Comparison of ENCODE assay signal across 12 mouse cellular contexts in genomic region chr4:152246011-152246410, GRCm38 (mm10). TPM values are rescaled to one million over a fixed set of nuclear protein-coding genes. Genes with fewer than 3 reads are reported as not detected.
A peak's percentile ranks its signal among the peaks of the same experiment; 100 is the strongest.
DNase-seq lines count a peak whose midpoint lies in the region; ATAC-seq and TF ChIP-seq lines count a peak whose summit lies in the region.
"Had no signal": no experiment of that assay in that cellular context is flagged by ENCODE, and none has a peak within 500 bp of the region (broad histone marks: within the 10 kb centered on the region; RNA-seq: fewer than 3 reads in every experiment).

No protein-coding gene starts in this region.

- no peaks in the 10 kb centered on the region for H3K27me3 ChIP-seq in forebrain, postnatal 0 days (ENCODE audit: insufficient read depth, low read length)
- H3K27me3 ChIP-seq in forebrain, embryonic 14.5 days (replicated peaks; ENCODE audit: control insufficient read depth, insufficient read depth, low read length) = no peaks in the 10 kb centered on the region
- H3K27me3 ChIP-seq in heart, embryonic 13.5 days (replicated peaks) = no peaks in the 10 kb centered on the region
- no peaks in the 10 kb centered on the region for H3K27me3 ChIP-seq in kidney, embryonic 15.5 days
- H3K27me3 ChIP-seq: limb, embryonic 15.5 days had no signal

- WGBS in forebrain, postnatal 0 days = 46% methylated on average over 6 of the region's 6 CpGs
- 85% methylated on average over 6 of the region's 6 CpGs for WGBS in forebrain, embryonic 14.5 days
- WGBS in heart, embryonic 13.5 days = 51% methylated on average over 6 of the region's 6 CpGs
- WGBS in kidney, embryonic 15.5 days = 77% methylated on average over 6 of the region's 6 CpGs

- no peak overlapping the region for H3K9ac ChIP-seq in forebrain, postnatal 0 days
- H3K9ac ChIP-seq in forebrain, embryonic 14.5 days (ENCODE audit: low read length) = no peak overlapping the region
- H3K9ac ChIP-seq in heart, embryonic 13.5 days = peak overlapping the region; percentile 67; the same call in 1 of the 2 replicates
- no peak overlapping the region for H3K9ac ChIP-seq in kidney, embryonic 15.5 days
- H3K9ac ChIP-seq: limb, embryonic 15.5 days had no signal

- no peak overlapping the region for H3K4me2 ChIP-seq in forebrain, postnatal 0 days (ENCODE audit: low read depth)
- H3K4me2 ChIP-seq in forebrain, embryonic 14.5 days (ENCODE audit: low read length) = no peak overlapping the region
- H3K4me2 ChIP-seq in heart, embryonic 13.5 days = peak overlapping the region; percentile 6; the same call in 1 of the 2 replicates
- H3K4me2 ChIP-seq in kidney, embryonic 15.5 days = no peak overlapping the region
- H3K4me2 ChIP-seq: limb, embryonic 15.5 days had no signal

- intact Hi-C loops in left cerebral cortex, postnatal 36 days (cut with DNase I) = no loop called here

- H3K36me3 ChIP-seq in forebrain, postnatal 0 days (ENCODE audit: insufficient read depth) = 0 out of 2 replicates have a peak, but pooled peaks cover 4% of the 10 kb centered on the region
- no peaks in the 10 kb centered on the region for H3K36me3 ChIP-seq in forebrain, embryonic 14.5 days (ENCODE audit: control insufficient read depth, insufficient read depth, low read length)
- H3K36me3 ChIP-seq in heart, embryonic 13.5 days = peaks cover 17% of the 10 kb centered on the region
- H3K36me3 ChIP-seq in kidney, embryonic 15.5 days = 0 out of 2 replicates have a peak, but pooled peaks cover 4% of the 10 kb centered on the region
- H3K36me3 ChIP-seq: limb, embryonic 15.5 days had no signal

- TF ChIP-seq CTCF in forebrain, postnatal 0 days (IDR thresholded peaks at IDR 0.05; ENCODE audit: low read depth) = no peak

- H3K9me3 ChIP-seq in forebrain, postnatal 0 days (ENCODE audit: low read length) = no peaks in the 10 kb centered on the region
- H3K9me3 ChIP-seq in forebrain, embryonic 14.5 days (replicated peaks; ENCODE audit: control insufficient read depth, low read length) = no peaks in the 10 kb centered on the region
- H3K9me3 ChIP-seq in heart, embryonic 13.5 days = no peaks in the 10 kb centered on the region
- no peaks in the 10 kb centered on the region for H3K9me3 ChIP-seq in kidney, embryonic 15.5 days (replicated peaks)
- H3K9me3 ChIP-seq: limb, embryonic 15.5 days had no signal

- H3K4me3 ChIP-seq in forebrain, postnatal 0 days (ENCODE audit: low read depth, low read length) = no peak overlapping the region
- no peak overlapping the region for H3K4me3 ChIP-seq in forebrain, embryonic 14.5 days (ENCODE audit: low read depth, low read length)
- H3K4me3 ChIP-seq in heart, embryonic 13.5 days = no peak overlapping the region
- no peak overlapping the region for H3K4me3 ChIP-seq in kidney, embryonic 15.5 days (replicated peaks)
- H3K4me3 ChIP-seq: limb, embryonic 15.5 days had no signal

- H3K27ac ChIP-seq in forebrain, postnatal 0 days (ENCODE audit: low read depth, low read length) = peak overlapping the region; percentile 57
- no peak overlapping the region for H3K27ac ChIP-seq in forebrain, embryonic 14.5 days (ENCODE audit: low read depth, low read length)
- peak overlapping the region; percentile 92 for H3K27ac ChIP-seq in heart, embryonic 13.5 days (replicated peaks)
- no peak overlapping the region for H3K27ac ChIP-seq in kidney, embryonic 15.5 days
- H3K27ac ChIP-seq: limb, embryonic 15.5 days had no signal

- 0 out of 2 replicates have a peak, but pooled peaks cover 3% of the 10 kb centered on the region for H3K4me1 ChIP-seq in forebrain, postnatal 0 days (ENCODE audit: insufficient read depth)
- H3K4me1 ChIP-seq in forebrain, embryonic 14.5 days (ENCODE audit: control insufficient read depth, insufficient read depth, low read length) = no peaks in the 10 kb centered on the region
- H3K4me1 ChIP-seq in heart, embryonic 13.5 days = peaks cover 56% of the 10 kb centered on the region
- no peaks in the 10 kb centered on the region for H3K4me1 ChIP-seq in kidney, embryonic 15.5 days
- H3K4me1 ChIP-seq: limb, embryonic 15.5 days had no signal

- ATAC-seq in forebrain, postnatal 0 days = peak; percentile 50; the same call in 1 of the 2 replicates
- ATAC-seq in forebrain, embryonic 14.5 days = no peak
- peak; percentile 33; the same call in 1 of the 2 replicates for ATAC-seq in heart, embryonic 13.5 days (ENCODE audit: extremely low read depth, insufficient number of reproducible peaks, low FRiP score, low TSS enrichment)
- no peak for ATAC-seq in kidney, embryonic 15.5 days (replicated peaks; ENCODE audit: low FRiP score)
- ATAC-seq: intestine, embryonic 16.5 days had no signal

- DNase-seq in forebrain, postnatal 0 days = peak; percentile 43
- DNase-seq in forebrain, embryonic 14.5 days (ENCODE audit: low spot score) = no peak
- peak; percentile 49 for DNase-seq in Muller cell, postnatal 12 days (ENCODE audit: inconsistent ontology term)
- peak; percentile 73 to 77 for DNase-seq in left cerebral cortex, postnatal 36 days (ENCODE audit: low spot score in 2 of 2)
- DNase-seq in spleen, adult 18-20 months = no peak
- no peak for DNase-seq in lung, postnatal 4 days
- DNase-seq: adrenal gland, postnatal 36 days had no signal

RNA-seq across cellular contexts. Expression of gene Gpr153, which starts 28.0 kb away (rescaled TPM):
- 53.3 and 71.4 TPM in 2 replicates for total RNA-seq in forebrain, postnatal 0 days (2014; rRNA removed)
- polyA plus RNA-seq in forebrain, postnatal 0 days (2015; fragmentation: Nextera tagmentation; extraction: Ambion mirVana) = 8.2 and 11.4 TPM in 2 replicates
- 6.7 and 8.4 TPM in 2 replicates for polyA plus RNA-seq in forebrain, embryonic 14.5 days (2014; fragmentation: Nextera tagmentation; extraction: Ambion mirVana)
- polyA plus RNA-seq in heart, embryonic 13.5 days (2015; fragmentation: Nextera tagmentation; extraction: Ambion mirVana) = 9.2 and 9.6 TPM in 2 replicates
- total RNA-seq in left cerebral cortex, postnatal 36 days (2021) = 10 to 100 TPM; 28.0 to 31.2 TPM
- polyA plus RNA-seq in kidney, embryonic 15.5 days (2015; fragmentation: Nextera tagmentation; extraction: Ambion mirVana) = 6.2 and 7.8 TPM in 2 replicates

RNA-seq across cellular contexts. Expression of gene Hes3, which starts 45.5 kb away (rescaled TPM):
- 0.57 TPM in 1 of 2 replicates, not detected in the other for total RNA-seq in forebrain, postnatal 0 days (2014; rRNA removed)
- 0.13 TPM in 1 of 2 replicates, not detected in the other for polyA plus RNA-seq in forebrain, postnatal 0 days (2015; fragmentation: Nextera tagmentation; extraction: Ambion mirVana)
- not detected in 2 replicates for polyA plus RNA-seq in forebrain, embryonic 14.5 days (2014; fragmentation: Nextera tagmentation; extraction: Ambion mirVana)
- not detected in 2 replicates for polyA plus RNA-seq in heart, embryonic 13.5 days (2015; fragmentation: Nextera tagmentation; extraction: Ambion mirVana)
- total RNA-seq in left cerebral cortex, postnatal 36 days (2021) = under 1 TPM in 1 of 2 experiments, not detected in 1; 0.35 TPM
- not detected in 2 replicates for polyA plus RNA-seq in kidney, embryonic 15.5 days (2015; fragmentation: Nextera tagmentation; extraction: Ambion mirVana)
- total RNA-seq: adrenal gland, postnatal 36 days; common myeloid progenitor, adult 5-6 weeks had no signal
- polyA plus RNA-seq: intestine, embryonic 16.5 days; limb, embryonic 15.5 days had no signal

RNA-seq across cellular contexts. Expression of gene Icmt, which starts 51.0 kb away (rescaled TPM):
- total RNA-seq in forebrain, postnatal 0 days (2014; rRNA removed) = 24.4 and 28.5 TPM in 2 replicates
- polyA plus RNA-seq in forebrain, postnatal 0 days (2015; fragmentation: Nextera tagmentation; extraction: Ambion mirVana) = 9.8 and 12.7 TPM in 2 replicates
- polyA plus RNA-seq in forebrain, embryonic 14.5 days (2014; fragmentation: Nextera tagmentation; extraction: Ambion mirVana) = 13.2 and 18.2 TPM in 2 replicates
- 16.8 and 19.7 TPM in 2 replicates for polyA plus RNA-seq in heart, embryonic 13.5 days (2015; fragmentation: Nextera tagmentation; extraction: Ambion mirVana)
- total RNA-seq in left cerebral cortex, postnatal 36 days (2021) = 10 to 100 TPM; 45.9 to 47.8 TPM
- polyA plus RNA-seq in kidney, embryonic 15.5 days (2015; fragmentation: Nextera tagmentation; extraction: Ambion mirVana) = 22.3 and 28.7 TPM in 2 replicates

Comparison
In these comparisons a context has a peak if more than half of its experiments do, and no peak if none do; other contexts are left out.
1. ATAC-seq: peak in forebrain, postnatal 0 days (single experiment) and heart, embryonic 13.5 days (single experiment); none in forebrain, embryonic 14.5 days (single experiment) and kidney, embryonic 15.5 days (single experiment).
2. DNase-seq: peak in forebrain, postnatal 0 days (single experiment), Muller cell, postnatal 12 days (single experiment) and left cerebral cortex, postnatal 36 days (2 of 2); none in forebrain, embryonic 14.5 days (single experiment), spleen, adult 18-20 months (0 of 2) and lung, postnatal 4 days (0 of 2).
3. H3K27ac ChIP-seq: peak in forebrain, postnatal 0 days (single experiment) and heart, embryonic 13.5 days (single experiment); none in forebrain, embryonic 14.5 days (single experiment) and kidney, embryonic 15.5 days (single experiment).